Mouse (Mus musculus) lung, postnatal 0 days (tissue): Measurements from ENCODE around the gene Mlst8.

Experiments
- CTCF ChIP-seq: IDR thresholded peaks from 2 replicates; pipeline ENCODE4 v1.5.1; 2016; ENCODE audit warnings: antibody characterized with exemption, mild to moderate bottlenecking
- EP300 ChIP-seq: IDR thresholded peaks from 2 replicates; pipeline ENCODE4 v1.6.1; 2016; ENCODE audit warnings: antibody characterized with exemption, mild to moderate bottlenecking, control low read depth

DNA sequence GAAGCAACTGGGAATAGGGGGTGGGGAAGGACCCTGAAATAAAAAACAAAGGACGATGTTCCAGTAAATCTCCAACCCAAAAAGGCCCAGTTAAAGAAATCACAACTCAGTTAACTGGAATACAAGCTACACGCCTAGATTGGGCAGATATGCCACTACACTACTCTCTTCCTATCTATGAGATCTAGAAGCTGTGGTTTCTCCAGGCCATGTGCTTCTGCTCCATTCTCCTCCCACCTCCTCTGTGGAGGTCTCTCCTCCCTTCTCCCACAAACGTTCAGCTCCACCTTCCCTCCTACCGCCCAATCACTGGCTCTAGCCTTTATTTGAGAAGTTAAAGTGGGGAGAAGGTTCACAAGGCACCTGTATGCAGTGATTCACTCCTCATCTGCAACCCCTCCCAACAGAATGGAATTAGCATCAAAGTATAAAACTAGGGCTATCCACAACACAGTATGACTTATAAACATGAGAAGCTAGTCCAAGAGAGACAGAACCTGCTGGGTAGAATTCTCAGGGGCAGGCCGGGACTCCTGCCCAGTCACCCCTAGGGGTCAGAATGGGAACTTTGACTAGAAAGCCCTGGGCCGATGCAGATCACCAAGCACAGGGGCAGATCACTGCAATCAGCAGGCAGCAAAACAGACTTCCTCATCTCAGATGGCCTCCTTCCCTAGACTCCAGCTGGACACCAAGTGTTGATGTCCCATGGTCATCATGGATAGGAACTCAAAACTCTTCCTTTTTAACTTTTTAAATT, 15.3 kb downstream of the Mlst8 start:
- no peak; the same call in 1 of the 2 replicates for TF ChIP-seq CTCF
- TF ChIP-seq EP300: no peak
